Mouse (Mus musculus): ENCODE results near the gene Hoga1. TPM values are rescaled to one million over a fixed set of nuclear protein-coding genes. Genes with fewer than 3 reads are reported as not detected.

Gene Hoga1
- polyA plus RNA-seq, 1 experiment from 2014 or later, result 1.3 TPM

DNA sequence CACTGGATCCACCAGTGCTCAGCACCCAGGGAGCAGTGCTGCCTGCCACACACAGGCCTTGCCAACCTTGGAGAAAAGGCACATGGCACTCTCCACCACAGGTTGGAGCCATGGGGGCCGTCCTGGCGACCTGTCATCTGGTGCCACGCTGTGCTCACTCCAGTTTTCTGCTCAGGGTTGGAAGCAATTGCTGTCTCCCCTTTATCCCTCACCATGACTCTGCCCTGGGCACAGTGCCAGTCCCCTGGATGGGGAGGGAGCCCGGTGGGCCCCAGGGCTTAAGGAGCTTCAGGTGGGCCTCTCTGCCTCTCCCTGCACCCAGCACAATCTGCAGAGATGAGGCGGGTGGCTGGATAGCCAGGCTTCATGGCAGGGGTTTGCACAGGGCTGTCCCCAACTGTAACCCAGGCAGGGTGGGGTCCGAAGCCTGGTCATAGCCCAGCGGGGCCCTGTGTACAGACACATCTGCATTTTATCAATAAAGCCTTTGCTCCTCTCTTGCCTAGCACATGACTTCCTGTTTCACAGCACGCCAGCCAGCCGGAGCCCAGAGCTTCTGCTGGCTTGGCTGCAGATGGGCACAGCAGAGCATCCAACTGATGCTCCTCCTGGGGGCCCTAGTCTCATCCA is 11.1 kb upstream of the Hoga1 start:
- 72% methylated on average over 9 of the region's 9 CpGs for WGBS
- 0 out of 2 replicates have a peak, but pooled peaks cover 5% of the 10 kb centered on the region for H3K36me3 ChIP-seq (replicated peaks)
- H3K9me3 ChIP-seq, result no peaks in the 10 kb centered on the region
- no peak for DNase-seq (ENCODE audit: extremely low spot score, low spot score)
- H3K27ac ChIP-seq, result 0 out of 2 replicates have a peak overlapping the region, but pooled peaks have one; percentile 58
- peaks cover 23% of the 10 kb centered on the region for H3K4me1 ChIP-seq
- 0 out of 2 replicates have a peak, but pooled peaks cover 2% of the 10 kb centered on the region for H3K27me3 ChIP-seq (ENCODE audit: poor library complexity, severe bottlenecking)
- H3K4me3 ChIP-seq, result no peak overlapping the region

DNA sequence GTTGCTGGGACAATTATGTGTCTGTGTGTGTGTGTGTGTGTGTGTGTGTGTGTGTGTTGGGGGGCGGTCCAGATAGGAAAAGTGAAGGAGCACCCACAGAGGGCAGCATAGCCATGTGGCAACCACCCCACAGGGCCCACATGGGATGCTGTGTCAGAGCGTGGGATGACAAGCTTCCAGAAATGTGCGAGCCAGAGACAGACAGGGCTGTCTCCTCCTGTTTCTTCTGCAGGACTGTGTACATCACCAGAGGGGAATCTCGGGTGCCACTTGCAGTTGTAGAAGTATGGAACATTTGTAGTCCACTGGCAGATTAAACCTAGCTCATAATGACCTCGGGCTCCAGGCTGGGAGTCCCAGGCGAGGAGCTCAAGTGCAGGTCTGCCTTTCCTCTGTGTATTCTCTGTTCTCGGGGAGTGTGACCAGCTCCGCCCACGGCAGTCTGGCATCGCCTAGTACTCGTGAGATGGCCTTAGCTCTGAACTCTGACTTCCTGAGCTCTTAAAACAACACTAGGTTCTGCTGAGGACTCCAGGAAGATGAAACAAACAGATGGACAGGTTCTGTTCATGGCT is 10.4 kb upstream of the Hoga1 start:
- H3K27ac ChIP-seq, result peak overlapping the region; percentile 58
- H3K9me3 ChIP-seq, result no peaks in the 10 kb centered on the region
- no peak overlapping the region for H3K4me3 ChIP-seq
- H3K36me3 ChIP-seq (replicated peaks), result 0 out of 2 replicates have a peak, but pooled peaks cover 5% of the 10 kb centered on the region
- peaks cover 23% of the 10 kb centered on the region for H3K4me1 ChIP-seq
- DNase-seq (ENCODE audit: extremely low spot score, low spot score), result no peak
- peaks cover 9% of the 10 kb centered on the region; the same call in 1 of the 2 replicates for H3K27me3 ChIP-seq (ENCODE audit: poor library complexity, severe bottlenecking)
- WGBS, result 67% methylated on average over 11 of the region's 11 CpGs

DNA sequence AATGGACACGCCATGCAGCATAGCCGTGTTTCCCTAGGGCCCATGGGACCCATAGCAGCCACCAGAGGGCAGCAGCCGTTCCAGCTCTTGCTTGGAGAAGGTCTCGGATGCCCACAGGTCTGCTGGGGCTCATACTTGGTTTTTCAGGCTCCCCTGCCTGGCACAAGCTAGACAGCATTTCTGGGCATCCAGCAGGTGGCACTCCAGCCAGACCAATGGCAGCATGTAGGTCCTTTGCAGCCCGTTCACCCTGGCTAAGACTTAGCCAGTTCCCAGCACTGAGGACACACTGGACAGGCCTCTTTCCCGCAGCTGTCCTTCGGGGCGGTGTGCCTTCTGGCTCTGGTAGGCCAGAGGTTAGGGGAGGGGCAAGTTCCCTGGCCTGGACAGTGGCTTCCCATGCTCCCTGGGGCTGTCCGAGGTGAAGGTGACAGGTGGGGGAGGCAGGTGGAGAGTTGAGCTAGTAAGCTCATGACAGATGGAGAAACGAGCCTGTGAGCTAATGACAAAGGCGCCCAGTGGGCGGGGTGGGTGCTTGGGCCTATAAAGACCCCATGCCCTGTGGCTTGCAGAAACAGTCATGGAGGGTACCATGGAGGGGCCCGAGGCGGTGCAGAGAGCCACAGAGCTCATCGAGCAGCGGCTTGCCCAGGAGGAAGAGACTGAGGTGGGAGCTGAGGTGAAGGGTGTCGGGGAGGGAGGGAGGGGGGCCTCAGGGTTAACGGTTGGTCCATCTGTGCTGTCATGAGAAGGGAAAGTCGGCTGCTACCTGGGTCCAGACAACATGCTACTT is 9.8 kb upstream of the Hoga1 start, which contains the start of gene Ankrd2:
Gene Ankrd2 (plus strand): TSS at position 545 of the 793 bp plus-strand sequence.
- WGBS, result 68% methylated on average over 19 of the region's 19 CpGs
- peaks cover 15% of the 10 kb centered on the region; the same call in 1 of the 2 replicates for H3K27me3 ChIP-seq (ENCODE audit: poor library complexity, severe bottlenecking)
- H3K4me1 ChIP-seq, result peaks cover 23% of the 10 kb centered on the region
- H3K9me3 ChIP-seq, result no peaks in the 10 kb centered on the region
- DNase-seq (ENCODE audit: extremely low spot score, low spot score), result peak; percentile 74
- H3K27ac ChIP-seq, result peak within 1 kb of the TSS; percentile 58
- 0 out of 2 replicates have a peak, but pooled peaks cover 5% of the 10 kb centered on the region for H3K36me3 ChIP-seq (replicated peaks)
- no peak within 1 kb of the TSS for H3K4me3 ChIP-seq

DNA sequence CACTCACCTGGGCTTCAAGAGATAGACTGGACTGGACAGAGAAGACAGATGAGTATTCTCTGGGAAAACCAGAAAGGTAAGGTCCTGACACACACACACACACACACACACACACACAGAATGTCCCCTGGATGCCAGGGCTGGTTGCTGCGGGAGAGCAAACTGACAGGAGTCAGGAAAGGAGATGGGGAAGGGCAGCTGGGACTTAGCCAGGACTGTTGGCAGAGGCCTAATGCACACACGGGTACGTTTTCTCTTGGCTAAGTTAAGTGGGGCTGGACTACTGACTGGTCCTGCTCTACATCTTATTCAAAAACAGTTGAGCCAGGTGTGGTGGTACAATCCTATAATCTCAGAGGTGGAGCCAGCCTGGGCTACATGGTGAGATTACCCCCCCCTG is 9.1 kb upstream of the Hoga1 start:
- 81% methylated on average over 3 of the region's 3 CpGs for WGBS
- Histone ChIP-seq H3K27ac (no peak overlapping the region), H3K4me3 (no peak overlapping the region), H3K4me1 (peaks cover 23% of the 10 kb centered on the region), H3K27me3 (ENCODE audit: poor library complexity, severe bottlenecking) (peaks cover 15% of the 10 kb centered on the region; the same call in 1 of the 2 replicates), H3K9me3 (no peaks in the 10 kb centered on the region), H3K36me3 (replicated peaks) (0 out of 2 replicates have a peak, but pooled peaks cover 5% of the 10 kb centered on the region)
- no peak for DNase-seq (ENCODE audit: extremely low spot score, low spot score)

DNA sequence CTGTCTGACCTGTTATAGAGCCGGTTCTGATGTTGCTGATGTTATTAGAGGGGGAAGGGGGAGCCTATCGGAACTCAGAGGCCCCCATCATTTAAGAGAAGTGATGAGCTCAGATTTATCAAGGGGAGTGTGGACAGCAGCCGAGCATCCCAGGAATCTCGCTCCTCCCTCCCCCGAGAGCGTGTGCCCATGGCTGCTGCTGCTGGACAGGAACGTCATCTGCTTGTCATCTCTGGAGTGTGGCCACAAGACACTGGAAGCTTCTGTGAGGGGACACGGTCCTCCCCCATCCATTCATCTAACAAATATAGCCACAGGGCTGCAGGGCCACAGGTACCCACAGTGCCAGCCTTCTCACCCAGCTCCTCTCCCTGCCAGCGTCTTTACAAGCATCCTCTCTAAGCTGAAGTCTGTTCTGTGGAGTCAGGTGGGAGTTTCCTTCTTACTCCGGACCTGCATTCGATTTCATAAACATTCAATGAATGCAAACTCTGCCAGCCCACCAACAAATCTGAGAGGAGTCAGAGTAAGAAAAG is 8.2 kb upstream of the Hoga1 start:
- peaks cover 19% of the 10 kb centered on the region; the same call in 1 of the 2 replicates for H3K27me3 ChIP-seq (ENCODE audit: poor library complexity, severe bottlenecking)
- no peak overlapping the region for H3K4me3 ChIP-seq
- H3K27ac ChIP-seq, result no peak overlapping the region
- 0 out of 2 replicates have a peak, but pooled peaks cover 5% of the 10 kb centered on the region for H3K36me3 ChIP-seq (replicated peaks)
- peaks cover 23% of the 10 kb centered on the region for H3K4me1 ChIP-seq
- DNase-seq (ENCODE audit: extremely low spot score, low spot score), result no peak
- WGBS, result 83% methylated on average over 11 of the region's 11 CpGs
- H3K9me3 ChIP-seq, result no peaks in the 10 kb centered on the region

DNA sequence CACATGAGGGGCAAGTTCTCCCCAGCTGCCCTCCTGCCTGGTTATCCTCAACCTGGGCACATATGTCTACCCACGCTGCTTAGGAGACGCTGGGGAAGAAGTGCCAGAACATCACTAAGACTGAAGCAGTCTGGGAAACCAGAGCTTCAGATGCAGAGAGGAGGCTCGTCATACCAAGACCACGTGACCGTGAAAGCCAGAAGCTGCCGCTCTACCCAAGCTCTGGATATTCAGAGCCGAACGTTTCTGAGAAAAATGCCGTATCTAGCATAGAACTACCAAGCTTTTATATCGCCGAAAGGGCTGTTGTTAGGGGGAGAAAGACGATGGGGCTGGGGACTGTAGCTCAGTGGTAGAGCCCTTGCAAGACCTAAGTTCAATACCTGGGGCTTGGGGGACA is 7.1 kb upstream of the Hoga1 start:
- no peak for DNase-seq (ENCODE audit: extremely low spot score, low spot score)
- Histone ChIP-seq H3K4me3 (no peak overlapping the region), H3K9me3 (no peaks in the 10 kb centered on the region), H3K36me3 (replicated peaks) (0 out of 2 replicates have a peak, but pooled peaks cover 5% of the 10 kb centered on the region), H3K4me1 (peaks cover 23% of the 10 kb centered on the region), H3K27me3 (ENCODE audit: poor library complexity, severe bottlenecking) (peaks cover 19% of the 10 kb centered on the region; the same call in 1 of the 2 replicates), H3K27ac (no peak overlapping the region)
- 91% methylated on average over 12 of the region's 12 CpGs for WGBS

DNA sequence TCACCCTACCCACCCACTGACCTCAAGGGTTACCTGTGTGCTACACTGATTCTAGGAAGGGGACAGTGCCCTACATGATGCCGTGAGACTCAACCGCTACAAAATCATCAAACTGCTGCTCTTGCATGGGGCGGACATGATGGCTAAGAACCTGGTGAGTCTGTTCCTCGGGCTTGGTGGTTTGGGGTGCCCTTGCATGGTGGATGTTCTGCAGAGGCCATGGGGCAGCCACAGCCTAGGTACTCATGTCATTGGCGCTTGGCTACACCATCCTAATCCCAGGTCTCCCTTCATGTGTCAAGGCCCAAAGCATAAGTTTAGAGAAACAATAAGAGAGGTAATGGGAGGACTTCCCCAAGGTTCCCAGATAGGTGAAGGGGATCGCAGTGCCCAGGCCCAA is 1.4 kb upstream of the Hoga1 start:
- DNase-seq (ENCODE audit: extremely low spot score, low spot score), result no peak
- 92% methylated on average over 6 of the region's 6 CpGs for WGBS
- H3K4me3 ChIP-seq, result no peak overlapping the region
- H3K27ac ChIP-seq, result no peak overlapping the region
- no peaks in the 10 kb centered on the region for H3K36me3 ChIP-seq (replicated peaks)
- H3K9me3 ChIP-seq, result no peaks in the 10 kb centered on the region
- peaks cover 13% of the 10 kb centered on the region for H3K4me1 ChIP-seq
- H3K27me3 ChIP-seq (ENCODE audit: poor library complexity, severe bottlenecking), result peaks cover 25% of the 10 kb centered on the region; the same call in 1 of the 2 replicates

DNA sequence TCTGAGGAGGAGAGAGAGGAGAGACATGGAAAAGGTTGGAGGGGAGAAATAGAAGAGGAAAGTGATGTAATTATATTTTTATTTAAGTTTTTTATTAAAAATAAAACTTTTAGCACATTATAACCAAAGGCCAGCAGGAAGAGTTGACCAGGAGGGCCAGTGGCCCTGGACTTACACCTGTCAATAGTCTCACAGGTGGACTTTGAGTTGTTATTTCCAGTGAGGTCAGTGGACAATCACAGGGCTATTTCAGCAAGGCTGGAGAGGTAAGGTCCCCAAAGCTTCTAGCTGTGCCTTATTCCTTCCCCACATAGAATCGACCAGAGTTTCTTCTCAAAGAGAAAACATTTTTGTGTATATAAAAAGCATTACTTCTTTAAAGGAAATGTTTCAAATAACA is 4.8 kb downstream of the Hoga1 start:
- no peaks in the 10 kb centered on the region for H3K9me3 ChIP-seq
- H3K27ac ChIP-seq, result no peak overlapping the region
- peaks cover 6% of the 10 kb centered on the region; the same call in 1 of the 2 replicates for H3K27me3 ChIP-seq (ENCODE audit: poor library complexity, severe bottlenecking)
- H3K36me3 ChIP-seq (replicated peaks), result no peaks in the 10 kb centered on the region
- peaks cover 19% of the 10 kb centered on the region for H3K4me1 ChIP-seq
- no peak overlapping the region for H3K4me3 ChIP-seq
- WGBS, result 85% methylated on average over 1 of the region's 1 CpGs
- no peak for DNase-seq (ENCODE audit: extremely low spot score, low spot score)

DNA sequence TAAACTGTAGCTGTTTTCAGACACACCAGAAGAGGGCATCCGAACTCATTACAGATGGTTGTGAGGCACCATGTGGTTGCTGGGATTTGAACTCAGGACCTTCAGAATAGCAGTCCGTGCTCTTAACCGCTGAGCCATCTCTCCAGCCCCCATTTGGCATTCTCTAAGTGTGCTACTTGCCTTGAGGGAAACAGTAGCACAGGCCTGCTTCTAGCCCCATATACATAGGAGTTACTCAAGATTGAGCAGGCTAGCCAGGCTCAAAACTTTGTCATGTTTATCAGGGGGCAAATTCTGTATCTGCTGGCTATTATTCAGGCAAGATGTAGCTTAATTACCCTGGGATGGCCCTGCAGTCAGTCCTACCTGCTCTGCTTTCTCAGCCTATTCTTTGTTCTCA is 5.9 kb downstream of the Hoga1 start:
- no peaks in the 10 kb centered on the region; the same call in 1 of the 2 replicates for H3K27me3 ChIP-seq (ENCODE audit: poor library complexity, severe bottlenecking)
- DNase-seq (ENCODE audit: extremely low spot score, low spot score), result no peak
- no peaks in the 10 kb centered on the region for H3K9me3 ChIP-seq
- H3K4me3 ChIP-seq, result no peak overlapping the region
- H3K4me1 ChIP-seq, result peaks cover 8% of the 10 kb centered on the region
- WGBS, result 90% methylated on average over 3 of the region's 3 CpGs
- H3K36me3 ChIP-seq (replicated peaks), result no peaks in the 10 kb centered on the region
- no peak overlapping the region for H3K27ac ChIP-seq

DNA sequence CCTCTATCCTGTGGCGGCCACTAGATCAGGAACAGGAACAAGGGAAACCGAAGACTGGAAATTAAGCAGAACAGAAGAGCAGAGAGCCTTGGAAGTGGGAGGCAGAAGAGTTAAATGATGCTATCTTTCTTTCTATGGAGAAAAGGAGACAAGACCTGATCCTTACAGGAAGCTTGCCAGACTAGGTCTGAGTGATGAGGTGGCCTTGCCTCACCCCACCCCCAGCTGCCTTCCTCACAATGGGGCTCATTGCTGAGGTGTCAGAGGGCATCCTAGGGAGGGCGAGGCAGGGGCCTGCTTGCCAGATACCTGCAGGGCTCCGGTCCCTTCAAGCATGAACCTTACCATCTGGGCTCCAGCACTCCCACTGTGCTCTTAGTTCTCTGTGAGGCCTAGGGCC is 6.5 kb downstream of the Hoga1 start, which contains the start of gene 4933411K16Rik:
Gene 4933411K16Rik (plus strand): TSS at position 301 of the 400 bp plus-strand sequence.
- H3K4me3 ChIP-seq, result no peak within 1 kb of the TSS
- H3K27ac ChIP-seq, result no peak within 1 kb of the TSS
- WGBS, result 71% methylated on average over 4 of the region's 4 CpGs
- H3K4me1 ChIP-seq, result peaks cover 6% of the 10 kb centered on the region
- DNase-seq (ENCODE audit: extremely low spot score, low spot score), result no peak
- no peaks in the 10 kb centered on the region for H3K27me3 ChIP-seq (ENCODE audit: poor library complexity, severe bottlenecking)
- H3K9me3 ChIP-seq, result no peaks in the 10 kb centered on the region
- H3K36me3 ChIP-seq (replicated peaks), result no peaks in the 10 kb centered on the region

DNA sequence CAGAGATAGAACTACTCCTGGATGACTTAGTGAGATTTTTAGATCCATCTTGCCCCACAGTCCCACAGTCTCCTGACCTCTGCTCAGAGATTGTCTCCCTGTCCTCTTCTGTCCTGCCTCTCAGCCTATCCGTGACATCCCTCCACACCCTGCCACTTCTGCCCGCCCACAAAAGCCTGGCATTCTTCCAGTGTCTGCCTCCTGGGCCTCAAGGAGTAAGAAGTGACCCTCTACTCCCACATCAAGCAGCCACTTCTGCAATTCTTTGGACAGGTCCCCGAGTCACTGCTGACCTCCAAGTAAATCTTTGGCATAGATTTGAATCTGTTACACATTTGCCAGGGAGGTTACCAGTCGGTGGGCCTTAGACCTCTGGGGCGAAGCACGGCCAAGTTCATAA is 8.8 kb downstream of the Hoga1 start:
- Histone ChIP-seq H3K27me3 (ENCODE audit: poor library complexity, severe bottlenecking) (no peaks in the 10 kb centered on the region), H3K36me3 (replicated peaks) (no peaks in the 10 kb centered on the region), H3K9me3 (no peaks in the 10 kb centered on the region), H3K27ac (no peak overlapping the region), H3K4me1 (peaks cover 6% of the 10 kb centered on the region), H3K4me3 (no peak overlapping the region)
- WGBS, result 88% methylated on average over 6 of the region's 6 CpGs
- no peak for DNase-seq (ENCODE audit: extremely low spot score, low spot score)

DNA sequence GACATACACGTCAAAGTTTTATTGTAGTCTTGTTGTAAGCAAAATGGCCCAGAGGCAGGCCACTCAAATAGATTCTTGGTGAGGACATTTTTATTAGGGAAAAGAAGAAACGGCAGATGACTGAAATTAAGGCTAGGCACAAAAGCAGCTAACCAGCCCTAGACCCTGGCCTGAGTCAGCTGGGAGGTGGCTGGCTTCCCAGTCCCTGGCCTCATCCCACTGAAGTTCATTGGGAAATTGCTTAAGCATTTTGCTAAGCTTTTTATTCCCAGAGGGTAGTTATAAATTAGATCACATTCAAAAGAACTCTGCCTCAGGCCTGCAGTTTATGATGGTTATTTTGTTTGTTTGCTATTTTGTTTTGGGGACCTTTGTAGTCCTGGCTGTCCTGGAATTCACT is 10.5 kb downstream of the Hoga1 start:
- 98% methylated on average over 2 of the region's 2 CpGs for WGBS
- no peaks in the 10 kb centered on the region for H3K27me3 ChIP-seq (ENCODE audit: poor library complexity, severe bottlenecking)
- H3K9me3 ChIP-seq, result no peaks in the 10 kb centered on the region
- no peak for DNase-seq (ENCODE audit: extremely low spot score, low spot score)
- no peak overlapping the region for H3K27ac ChIP-seq
- H3K4me3 ChIP-seq, result no peak overlapping the region
- H3K4me1 ChIP-seq, result peaks cover 6% of the 10 kb centered on the region
- H3K36me3 ChIP-seq (replicated peaks), result no peaks in the 10 kb centered on the region
